Comparison of ENCODE assay signal across 30 mouse cellular contexts in the genomic region with DNA sequence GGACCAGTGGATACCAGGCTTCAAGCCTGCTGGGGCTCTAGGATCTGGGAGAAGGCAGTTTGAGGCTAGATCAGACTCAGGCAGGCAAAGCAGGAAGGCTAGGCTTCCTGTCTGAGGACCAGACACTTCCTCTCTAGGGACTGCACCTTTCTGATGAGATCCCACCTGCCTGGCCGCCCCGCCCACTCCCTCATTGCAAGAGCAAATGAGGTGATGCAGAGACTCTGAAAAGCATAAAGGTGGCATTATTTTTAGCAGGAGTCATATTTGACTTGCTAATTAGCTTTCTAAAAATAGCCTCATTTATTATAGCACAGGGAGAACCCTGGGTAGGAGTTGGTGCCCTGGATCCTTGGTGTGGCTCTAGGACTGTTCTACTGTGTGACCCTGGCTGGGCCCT. TPM values are rescaled to one million over a fixed set of nuclear protein-coding genes. Genes with fewer than 3 reads are reported as not detected.
DNase-seq lines count a peak whose midpoint lies in the region; ATAC-seq and TF ChIP-seq lines count a peak whose summit lies in the region.
"Had no signal": no experiment of that assay in that cellular context is flagged by ENCODE, and none has a peak within 500 bp of the region (broad histone marks: within the 10 kb centered on the region; RNA-seq: fewer than 3 reads in every experiment).

No protein-coding gene starts in this region.

- no peak overlapping the region for H3K27ac ChIP-seq in forebrain, postnatal 0 days (ENCODE audit: low read depth, low read length)
- no peak overlapping the region for H3K27ac ChIP-seq in forebrain, embryonic 16.5 days (ENCODE audit: low read length)
- H3K27ac ChIP-seq in thymus, adult 2 months (ENCODE audit: control insufficient read depth, insufficient read depth, low read length), result no peak overlapping the region
- H3K27ac ChIP-seq: embryonic facial prominence, embryonic 10.5 days; embryonic facial prominence, embryonic 15.5 days; forebrain, embryonic 13.5 days; hindbrain, embryonic 12.5 days; hindbrain, postnatal 0 days; left cerebral cortex, adult 2 months; liver, embryonic 12.5 days; stomach, embryonic 15.5 days had no signal

- no peak for DNase-seq in forebrain, postnatal 0 days
- peak; percentile 33 for DNase-seq in thymus, adult 2 months
- no peak for DNase-seq in thymus, postnatal 10 days (ENCODE audit: low spot score in 2 of 2)
- no peak for DNase-seq in gastrocnemius, postnatal 10 days
- no peak for DNase-seq in frontal cortex, postnatal 36 days (ENCODE audit: low spot score in 2 of 2)
- DNase-seq: adrenal gland, adult 8-10 months; cerebellum, adult 2 months; cerebellum, postnatal 25 days; gastrocnemius, postnatal 14 days; heart, adult 11 months; heart, postnatal 36 days; kidney, postnatal 25 days; liver, postnatal 0 days; lung, postnatal 36 days; right cerebral cortex, postnatal 25 days had no signal

- no peak overlapping the region for H3K4me3 ChIP-seq in forebrain, postnatal 0 days (ENCODE audit: low read depth, low read length)
- no peak overlapping the region for H3K4me3 ChIP-seq in forebrain, embryonic 16.5 days (replicated peaks; ENCODE audit: low read length)
- no peak overlapping the region for H3K4me3 ChIP-seq in thymus, adult 2 months (ENCODE audit: control insufficient read depth, insufficient read depth, low read length)
- H3K4me3 ChIP-seq: embryonic facial prominence, embryonic 10.5 days; embryonic facial prominence, embryonic 15.5 days; forebrain, embryonic 13.5 days; hindbrain, embryonic 12.5 days; left cerebral cortex, adult 2 months; liver, embryonic 12.5 days; stomach, embryonic 15.5 days had no signal

- TF ChIP-seq CTCF in forebrain, postnatal 0 days (IDR thresholded peaks at IDR 0.05; ENCODE audit: low read depth), result no peak
- TF ChIP-seq CTCF in thymus, adult 2 months (IDR thresholded peaks at IDR 0.05; ENCODE audit: borderline replicate concordance, control insufficient read depth, extremely low read depth, insufficient read depth, low read length, poor library complexity), result no peak

- H3K4me2 ChIP-seq in forebrain, postnatal 0 days (ENCODE audit: low read depth), result no peak overlapping the region
- no peak overlapping the region for H3K4me2 ChIP-seq in forebrain, embryonic 16.5 days (ENCODE audit: low read length)
- H3K4me2 ChIP-seq: embryonic facial prominence, embryonic 15.5 days; forebrain, embryonic 13.5 days; heart, embryonic 11.5 days; hindbrain, embryonic 12.5 days; liver, embryonic 12.5 days; midbrain, embryonic 11.5 days; stomach, embryonic 15.5 days had no signal

- H3K4me1 ChIP-seq in forebrain, postnatal 0 days (ENCODE audit: insufficient read depth), result 0 out of 2 replicates have a peak, but pooled peaks cover 5% of the 10 kb centered on the region
- H3K4me1 ChIP-seq in forebrain, embryonic 16.5 days (replicated peaks; ENCODE audit: control insufficient read depth, insufficient read depth, low read length), result peaks cover 6% of the 10 kb centered on the region
- H3K4me1 ChIP-seq in thymus, adult 2 months (replicated peaks; ENCODE audit: control insufficient read depth, insufficient read depth, low read length), result peaks cover 80% of the 10 kb centered on the region
- H3K4me1 ChIP-seq: liver, embryonic 12.5 days; stomach, embryonic 15.5 days had no signal

- ATAC-seq in forebrain, postnatal 0 days, result peak; percentile 51; the same call in 1 of the 2 replicates
- no peak for ATAC-seq in forebrain, embryonic 16.5 days
- peak; percentile 66 for ATAC-seq in CD4-positive, CD25-positive, alpha-beta regulatory T cell, adult 4 months
- ATAC-seq: forebrain, embryonic 13.5 days; hindbrain, postnatal 0 days; intestine, postnatal 0 days; liver, embryonic 12.5 days; liver, postnatal 0 days; midbrain, embryonic 16.5 days had no signal

- no peak for TF ChIP-seq POLR2A in thymus, adult 2 months (IDR thresholded peaks at IDR 0.05; ENCODE audit: control insufficient read depth, extremely low read depth, insufficient read depth, low read length, poor library complexity)

- WGBS in forebrain, postnatal 0 days, result 73% methylated on average over 2 of the region's 2 CpGs
- WGBS in forebrain, embryonic 16.5 days, result 83% methylated on average over 2 of the region's 2 CpGs
- WGBS in thymus, adult 2 months, result 88% methylated on average over 2 of the region's 2 CpGs

- H3K9ac ChIP-seq in forebrain, postnatal 0 days, result no peak overlapping the region
- H3K9ac ChIP-seq in forebrain, embryonic 16.5 days (replicated peaks; ENCODE audit: low read depth, low read length), result no peak overlapping the region
- H3K9ac ChIP-seq: embryonic facial prominence, embryonic 15.5 days; forebrain, embryonic 13.5 days; hindbrain, embryonic 12.5 days; liver, embryonic 12.5 days; liver, postnatal 0 days; stomach, embryonic 15.5 days had no signal

- no peaks in the 10 kb centered on the region for H3K27me3 ChIP-seq in forebrain, postnatal 0 days (ENCODE audit: insufficient read depth, low read length)
- H3K27me3 ChIP-seq in forebrain, embryonic 16.5 days (replicated peaks; ENCODE audit: control insufficient read depth, insufficient read depth, low read length), result no peaks in the 10 kb centered on the region
- H3K27me3 ChIP-seq in thymus, adult 2 months (ENCODE audit: control insufficient read depth, insufficient read depth, low read length), result no peaks in the 10 kb centered on the region
- H3K27me3 ChIP-seq: embryonic facial prominence, embryonic 15.5 days; hindbrain, embryonic 12.5 days; stomach, embryonic 15.5 days had no signal

- no peaks in the 10 kb centered on the region for H3K9me3 ChIP-seq in forebrain, postnatal 0 days (ENCODE audit: low read length)
- H3K9me3 ChIP-seq in forebrain, embryonic 16.5 days (ENCODE audit: control insufficient read depth, low read length), result no peaks in the 10 kb centered on the region
- H3K9me3 ChIP-seq: embryonic facial prominence, embryonic 10.5 days; embryonic facial prominence, embryonic 15.5 days; forebrain, embryonic 13.5 days; G1E; hindbrain, embryonic 12.5 days; liver, embryonic 12.5 days; stomach, embryonic 15.5 days had no signal

- H3K36me3 ChIP-seq in forebrain, postnatal 0 days (ENCODE audit: insufficient read depth), result no peaks in the 10 kb centered on the region
- no peaks in the 10 kb centered on the region for H3K36me3 ChIP-seq in forebrain, embryonic 16.5 days (ENCODE audit: control insufficient read depth, insufficient read depth)
- no peaks in the 10 kb centered on the region for H3K36me3 ChIP-seq in thymus, adult 2 months (ENCODE audit: control insufficient read depth, insufficient read depth, low read length)
- H3K36me3 ChIP-seq: embryonic facial prominence, embryonic 10.5 days; embryonic facial prominence, embryonic 15.5 days; G1E; hindbrain, embryonic 12.5 days; liver, embryonic 12.5 days; stomach, embryonic 15.5 days had no signal

RNA-seq across cellular contexts. Expression of gene Cyp11a1, which starts 18.1 kb away (rescaled TPM):
- 0.29 and 1.2 TPM in 2 replicates for total RNA-seq in forebrain, postnatal 0 days (2014; rRNA removed)
- polyA plus RNA-seq in forebrain, postnatal 0 days (2015; fragmentation: Nextera tagmentation; extraction: Ambion mirVana), result 0.77 and 0.88 TPM in 2 replicates
- polyA plus RNA-seq in forebrain, embryonic 16.5 days (2015; fragmentation: Nextera tagmentation; extraction: Ambion mirVana), result 0.30 and 0.66 TPM in 2 replicates
- 0.84 and 1.3 TPM in 2 replicates for polyA plus RNA-seq in thymus, adult 2 months (2012; rRNA removed)
- not detected for polyA plus RNA-seq in CD4-positive, CD25-positive, alpha-beta regulatory T cell, adult 4 months (2017; shearing (Covaris generic))
- total RNA-seq in gastrocnemius, postnatal 10 days (2021), result 1 to 10 TPM; 1.2 to 1.6 TPM
- polyA plus RNA-seq: embryonic facial prominence, embryonic 10.5 days; heart, embryonic 11.5 days; midbrain, embryonic 11.5 days had no signal

RNA-seq across cellular contexts. Expression of gene Sema7a, which starts 48.2 kb away (rescaled TPM):
- total RNA-seq in forebrain, postnatal 0 days (2014; rRNA removed), result 27.2 and 43.0 TPM in 2 replicates
- 2.4 and 3.2 TPM in 2 replicates for polyA plus RNA-seq in forebrain, postnatal 0 days (2015; fragmentation: Nextera tagmentation; extraction: Ambion mirVana)
- 2.5 and 2.6 TPM in 2 replicates for polyA plus RNA-seq in forebrain, embryonic 16.5 days (2015; fragmentation: Nextera tagmentation; extraction: Ambion mirVana)
- polyA plus RNA-seq in thymus, adult 2 months (2012; rRNA removed), result 81.6 and 85.6 TPM in 2 replicates
- not detected for polyA plus RNA-seq in CD4-positive, CD25-positive, alpha-beta regulatory T cell, adult 4 months (2017; shearing (Covaris generic))
- total RNA-seq in gastrocnemius, postnatal 10 days (2021), result 10 to 100 TPM; 15.7 to 18.5 TPM
- total RNA-seq: G1E had no signal
- polyA plus RNA-seq: liver, embryonic 12.5 days; liver, postnatal 0 days had no signal

Comparison
In these comparisons a context has a peak if more than half of its experiments do, and no peak if none do; other contexts are left out.
1. RNA of gene Sema7a, which starts 48.2 kb away (polyA plus RNA-seq): 81.6 to 85.6 TPM in thymus, adult 2 months; 2.4 to 3.2 TPM in forebrain, postnatal 0 days, 2.5 to 2.6 TPM in forebrain, embryonic 16.5 days and not detected in CD4-positive, CD25-positive, alpha-beta regulatory T cell, adult 4 months; every median in the first group is over 10 times any median in the second.